In genomic region chr2:9878564-9879081, GRCm38 (mm10) we compare ENCODE assay signal across 7 mouse cellular contexts. TPM values are rescaled to one million over a fixed set of nuclear protein-coding genes. Genes with fewer than 3 reads are reported as not detected.
DNase-seq lines count a peak whose midpoint lies in the region; ATAC-seq and TF ChIP-seq lines count a peak whose summit lies in the region.

No protein-coding gene starts in this region.

- no peak for TF ChIP-seq EP300 in MEL (IDR thresholded peaks at IDR 0.05; ENCODE audit: low read depth in 1 of 2, low read length in 2 of 2)

- DNase-seq in MEL (ENCODE audit: low read depth, low spot score) = peak; percentile 84
- peak; percentile 53 to 79 for DNase-seq in kidney, postnatal 25 days
- peak; percentile 81 to 82 for DNase-seq in thymus, postnatal 10 days (ENCODE audit: low spot score in 2 of 2)
- DNase-seq in frontal cortex, postnatal 10 days (ENCODE audit: low spot score in 2 of 2) = no peak

- TF ChIP-seq CTCF in MEL (IDR thresholded peaks at IDR 0.05 in 2 of 3, conservative IDR thresholded peaks at IDR 0.05 in 1 of 3; ENCODE audit: control insufficient read depth in 1 of 3, insufficient read depth in 1 of 3, low read depth in 2 of 3, low read length in 3 of 3, poor library complexity in 1 of 3, severe bottlenecking in 1 of 3) = no peak

- H3K36me3 ChIP-seq in MEL (ENCODE audit: control insufficient read depth in 1 of 2, insufficient read depth in 2 of 2, low read length in 2 of 2) = no peaks in the 10 kb centered on the region
- H3K36me3 ChIP-seq in heart, embryonic 15.5 days = no peaks in the 10 kb centered on the region
- H3K36me3 ChIP-seq in megakaryocyte, embryonic 14.5 days (replicated peaks; ENCODE audit: low read length) = no peaks in the 10 kb centered on the region

- ATAC-seq in heart, embryonic 15.5 days (replicated peaks; ENCODE audit: insufficient number of reproducible peaks, insufficient read depth, low FRiP score, low read depth) = peak; percentile 25; the same call in 1 of the 2 replicates

- peak overlapping the region; percentile 68 for H3K9ac ChIP-seq in MEL (ENCODE audit: control insufficient read depth, low read depth, low read length, poor library complexity, severe bottlenecking)
- H3K9ac ChIP-seq in heart, embryonic 15.5 days = peak overlapping the region; percentile 55

- TF ChIP-seq RAD21 in MEL (IDR thresholded peaks at IDR 0.05; ENCODE audit: low read depth, low read length) = no peak

- no peaks in the 10 kb centered on the region; the same call in 1 of the 2 replicates for H3K79me2 ChIP-seq in MEL (ENCODE audit: control insufficient read depth, insufficient read depth, low read length, poor library complexity)

- peak overlapping the region; percentile 99 for H3K4me2 ChIP-seq in heart, embryonic 15.5 days

- H3K27ac ChIP-seq in MEL (ENCODE audit: control insufficient read depth, low read depth, low read length) = peak overlapping the region; percentile 50
- H3K27ac ChIP-seq in brown adipose tissue, adult 24 weeks (replicated peaks; ENCODE audit: low read depth, low read length) = no peak overlapping the region
- peak overlapping the region; percentile 77 for H3K27ac ChIP-seq in heart, embryonic 15.5 days

- under 1% methylated on average over 33 of the region's 33 CpGs for WGBS in heart, embryonic 15.5 days

- no peaks in the 10 kb centered on the region for H3K27me3 ChIP-seq in MEL (ENCODE audit: control insufficient read depth in 1 of 2, insufficient read depth in 2 of 2, low read length in 2 of 2)
- peaks cover 74% of the 10 kb centered on the region for H3K27me3 ChIP-seq in heart, embryonic 15.5 days
- H3K27me3 ChIP-seq in megakaryocyte, embryonic 14.5 days (replicated peaks) = peaks cover 98% of the 10 kb centered on the region

- H3K4me3 ChIP-seq in MEL (ENCODE audit: control insufficient read depth in 1 of 2, insufficient read depth in 1 of 2, low read depth in 2 of 2, low read length in 2 of 2) = peak overlapping the region; percentile 68 to 95
- peak overlapping the region; percentile 74 for H3K4me3 ChIP-seq in brown adipose tissue, adult 24 weeks (ENCODE audit: insufficient read depth, low read depth, low read length)
- peak overlapping the region; percentile 66 for H3K4me3 ChIP-seq in heart, embryonic 15.5 days
- peak overlapping the region; percentile 92 for H3K4me3 ChIP-seq in megakaryocyte, embryonic 14.5 days (replicated peaks)

- no peaks in the 10 kb centered on the region for H3K9me3 ChIP-seq in MEL (replicated peaks; ENCODE audit: insufficient read depth, low read length)
- H3K9me3 ChIP-seq in heart, embryonic 15.5 days (replicated peaks) = no peaks in the 10 kb centered on the region
- H3K9me3 ChIP-seq in megakaryocyte, embryonic 14.5 days = peaks cover 3% of the 10 kb centered on the region; the same call in 1 of the 2 replicates

- no peak for TF ChIP-seq POLR2A in MEL (IDR thresholded peaks at IDR 0.05; ENCODE audit: control insufficient read depth in 1 of 2, insufficient read depth in 1 of 2, low read depth in 1 of 2, low read length in 2 of 2, poor library complexity in 1 of 2)

- H3K4me1 ChIP-seq in MEL (ENCODE audit: control insufficient read depth in 1 of 2, insufficient read depth in 2 of 2, low read length in 2 of 2) = no peaks in the 10 kb centered on the region; a peak in 1 of 4 replicates
- H3K4me1 ChIP-seq in brown adipose tissue, adult 24 weeks (ENCODE audit: control insufficient read depth, insufficient read depth, insufficient read length, low read length) = peaks cover 4% of the 10 kb centered on the region; the same call in 1 of the 2 replicates
- H3K4me1 ChIP-seq in heart, embryonic 15.5 days (replicated peaks) = peaks cover 63% of the 10 kb centered on the region
- H3K4me1 ChIP-seq in megakaryocyte, embryonic 14.5 days = peaks cover 67% of the 10 kb centered on the region

TF ChIP-seq in MEL, 35 proteins besides CTCF, POLR2A, EP300 and RAD21:
- TF ChIP-seq TCF12 (IDR thresholded peaks at IDR 0.05; ENCODE audit: low read depth, low read length) (no peak), CHD1 (IDR thresholded peaks at IDR 0.05; ENCODE audit: low read depth, low read length) (no peak), MAX (IDR thresholded peaks at IDR 0.05; ENCODE audit: low read length) (no peak), ELF1 (IDR thresholded peaks at IDR 0.05; ENCODE audit: low read depth, low read length) (no peak), RCOR1 (IDR thresholded peaks at IDR 0.05; ENCODE audit: low read depth, low read length) (no peak), POLR2AphosphoS2 (IDR thresholded peaks at IDR 0.05; ENCODE audit: low read length) (no peak), KAT2A (conservative IDR thresholded peaks at IDR 0.05; ENCODE audit: low read depth, low read length) (no peak), MXI1 (IDR thresholded peaks at IDR 0.05; ENCODE audit: low read depth, low read length) (no peak), JUND (IDR thresholded peaks at IDR 0.05; ENCODE audit: low read depth, low read length) (no peak), USF1 (IDR thresholded peaks at IDR 0.05; ENCODE audit: low read depth, low read length) (no peak), POLR2AphosphoS5 (IDR thresholded peaks at IDR 0.05; ENCODE audit: borderline replicate concordance, low read depth, low read length) (no peak)

RNA-seq across cellular contexts. Expression of gene 4930412O13Rik, which starts 2.4 kb away (rescaled TPM):
- total RNA-seq in MEL (2012; rRNA removed) = not detected in 2 replicates
- polyA plus RNA-seq in MEL (2012; ENCODE audit: insufficient read depth in 1 of 2, insufficient read length in 2 of 2, low read depth in 1 of 2, low replicate concordance in 2 of 2, missing spikeins in 1 of 2) = under 1 TPM in 1 of 2 experiments, not detected in 1; 0.28 TPM
- polyA plus RNA-seq in brown adipose tissue, adult 24 weeks (2012; ENCODE audit: insufficient read depth, insufficient read length, missing spikeins) = not detected in 2 replicates
- polyA plus RNA-seq in heart, embryonic 15.5 days (2015; fragmentation: Nextera tagmentation; extraction: Ambion mirVana) = 0.10 TPM in 1 of 2 replicates, not detected in the other
- polyA plus RNA-seq in megakaryocyte, embryonic 14.5 days (2012; ENCODE audit: insufficient read depth, low replicate concordance) = not detected in 2 replicates

RNA-seq across cellular contexts. Expression of gene 9230102O04Rik, which starts 10.7 kb away (rescaled TPM):
- total RNA-seq in MEL (2012; rRNA removed) = 0.50 and 1.5 TPM in 2 replicates
- polyA plus RNA-seq in MEL (2012; ENCODE audit: insufficient read depth in 1 of 2, insufficient read length in 2 of 2, low read depth in 1 of 2, low replicate concordance in 2 of 2, missing spikeins in 1 of 2) = 1 to 10 TPM in 1 of 2 experiments, not detected in 1; 2.4 TPM
- polyA plus RNA-seq in brown adipose tissue, adult 24 weeks (2012; ENCODE audit: insufficient read depth, insufficient read length, missing spikeins) = not detected in 2 replicates
- not detected in 2 replicates for polyA plus RNA-seq in heart, embryonic 15.5 days (2015; fragmentation: Nextera tagmentation; extraction: Ambion mirVana)
- polyA plus RNA-seq in megakaryocyte, embryonic 14.5 days (2012; ENCODE audit: insufficient read depth, low replicate concordance) = not detected in 2 replicates

RNA-seq across cellular contexts. Expression of gene Gata3, which starts 11.2 kb away (rescaled TPM):
- total RNA-seq in MEL (2012; rRNA removed) = 0.12 and 0.46 TPM in 2 replicates
- 1 to 10 TPM in 1 of 2 experiments, not detected in 1; 2.0 TPM for polyA plus RNA-seq in MEL (2012; ENCODE audit: insufficient read depth in 1 of 2, insufficient read length in 2 of 2, low read depth in 1 of 2, low replicate concordance in 2 of 2, missing spikeins in 1 of 2)
- not detected in 2 replicates for polyA plus RNA-seq in brown adipose tissue, adult 24 weeks (2012; ENCODE audit: insufficient read depth, insufficient read length, missing spikeins)
- polyA plus RNA-seq in heart, embryonic 15.5 days (2015; fragmentation: Nextera tagmentation; extraction: Ambion mirVana) = 2.7 and 9.4 TPM in 2 replicates
- 0.36 TPM in 1 of 2 replicates, not detected in the other for polyA plus RNA-seq in megakaryocyte, embryonic 14.5 days (2012; ENCODE audit: insufficient read depth, low replicate concordance)

Comparison
In these comparisons a context has a peak if more than half of its experiments do, and no peak if none do; other contexts are left out.
1. DNase-seq: peak in MEL (single experiment), kidney, postnatal 25 days (2 of 2) and thymus, postnatal 10 days (2 of 2); none in frontal cortex, postnatal 10 days (0 of 2).
2. Peak in every context shown above with its lines, with median percentiles within 50 percentile points of each other: H3K4me3 ChIP-seq.